Mouse (Mus musculus): ENCODE results near the gene P2ry4.

GRCm38 (mm10) chrX:100629076-100629475, 34.4 kb upstream of the P2ry4 start:
- TF ChIP-seq CTCF (IDR thresholded peaks at IDR 0.05; ENCODE audit: low read depth) = no peak
- no peak for TF ChIP-seq EP300 (IDR thresholded peaks at IDR 0.05; ENCODE audit: low read depth)
